Mouse (Mus musculus) cortical plate, adult 2 months (tissue): ENCODE data around the gene Exoc2. TPM values are rescaled to one million over a fixed set of nuclear protein-coding genes. Genes with fewer than 3 reads are reported as not detected.

Experiments
- H3K27ac ChIP-seq: fragments of 200-500 bp; 2 replicates; pipeline ENCODE4 v1.5.1; 2012; ENCODE audit warnings: low read length, control low read depth, inconsistent platforms; ENCODE audit not compliant: insufficient read depth
- H3K4me1 ChIP-seq: fragments of 200-500 bp; 2 replicates; pipeline ENCODE4 v1.6.1; 2011; ENCODE audit warnings: low read length; ENCODE audit not compliant: control insufficient read depth, insufficient read depth
- H3K4me3 ChIP-seq: fragments of 200-500 bp; 2 replicates; pipeline ENCODE4 v1.5.1; 2011; ENCODE audit warnings: mild to moderate bottlenecking, low read length, control low read depth; ENCODE audit not compliant: insufficient read depth
- CTCF ChIP-seq: fragments of 200-500 bp; IDR thresholded peaks from 2 replicates; pipeline ENCODE4 v1.5.1; 2011; ENCODE audit warnings: mild to moderate bottlenecking, control low read depth, low read length; ENCODE audit not compliant: insufficient read depth; ENCODE audit errors: extremely low read depth
- POLR2A ChIP-seq: fragments of 200-500 bp; IDR thresholded peaks from 2 replicates; pipeline ENCODE4 v1.6.1; 2011; ENCODE audit warnings: mild to moderate bottlenecking, low read length, control low read depth; ENCODE audit not compliant: insufficient read depth; ENCODE audit errors: extremely low read depth
- polyA plus RNA-seq: library from polyadenylated mRNA; depleted of rRNA; stranded (reverse); fragments of >200 nt; gene quantifications from 2 replicates; pipeline ENCODE4 v1.2.3, GENCODE M21; 2012

Exoc2 gene
- polyA plus RNA-seq, 1 experiment: 26.6 TPM

GRCm38 (mm10) chr13:30947540-30947939, 26.4 kb downstream of the Exoc2 start, which contains the start of gene Hus1b:
Hus1b (minus strand) TSS chr13:30947759.
- no peak within 1 kb of the TSS for H3K4me3 ChIP-seq

GRCm38 (mm10) chr13:30947129-30947528, 26.8 kb downstream of the Exoc2 start:
- H3K4me1 ChIP-seq: peaks cover 3% of the 10 kb centered on the region
- H3K4me3 ChIP-seq: no peak overlapping the region
- TF ChIP-seq POLR2A: no peak
- TF ChIP-seq CTCF: no peak
- no peak overlapping the region for H3K27ac ChIP-seq

More at GRCm38 (mm10) chr13:30947540-30947939, 26.4 kb downstream of the Exoc2 start, which contains the start of gene Hus1b:
- TF ChIP-seq POLR2A (no peak), CTCF (no peak)
- no peak within 1 kb of the TSS for H3K27ac ChIP-seq
- peaks cover 3% of the 10 kb centered on the region for H3K4me1 ChIP-seq

GRCm38 (mm10) chr13:30945788-30946187, 28.1 kb downstream of the Exoc2 start:
- TF ChIP-seq POLR2A (no peak), CTCF (no peak)
- Histone ChIP-seq H3K27ac (no peak overlapping the region), H3K4me3 (no peak overlapping the region), H3K4me1 (peaks cover 3% of the 10 kb centered on the region)

- Histone ChIP-seq H3K4me1 (no peaks in the 10 kb centered on the region), H3K27ac (no peak overlapping the region), H3K4me3 (no peak overlapping the region)
- TF ChIP-seq POLR2A (no peak), CTCF (no peak)
Observed at GRCm38 (mm10) chr13:30932972-30933371, 40.9 kb downstream of the Exoc2 start.

GRCm38 (mm10) chr13:30931613-30932012, 42.3 kb downstream of the Exoc2 start:
- Histone ChIP-seq H3K27ac (no peak overlapping the region), H3K4me1 (no peaks in the 10 kb centered on the region), H3K4me3 (no peak overlapping the region)
- TF ChIP-seq POLR2A: no peak
- no peak for TF ChIP-seq CTCF

- TF ChIP-seq CTCF (no peak), POLR2A (no peak)
- Histone ChIP-seq H3K4me1 (no peaks in the 10 kb centered on the region), H3K27ac (no peak overlapping the region), H3K4me3 (no peak overlapping the region)
Observed at GRCm38 (mm10) chr13:30929119-30929518, 44.8 kb downstream of the Exoc2 start.

GRCm38 (mm10) chr13:30924269-30924668, 49.6 kb downstream of the Exoc2 start:
- H3K27ac ChIP-seq: no peak overlapping the region
- H3K4me1 ChIP-seq: no peaks in the 10 kb centered on the region
- no peak overlapping the region for H3K4me3 ChIP-seq
- no peak for TF ChIP-seq CTCF
- TF ChIP-seq POLR2A: no peak

GRCm38 (mm10) chr13:30921914-30922313, 52.0 kb downstream of the Exoc2 start:
- TF ChIP-seq POLR2A: no peak
- no peak for TF ChIP-seq CTCF
- Histone ChIP-seq H3K4me1 (no peaks in the 10 kb centered on the region), H3K4me3 (no peak overlapping the region), H3K27ac (no peak overlapping the region)

- H3K27ac ChIP-seq: no peak overlapping the region
- H3K4me3 ChIP-seq: no peak overlapping the region
- TF ChIP-seq POLR2A (no peak), CTCF (no peak)
- H3K4me1 ChIP-seq: peaks cover 2% of the 10 kb centered on the region
Observed at GRCm38 (mm10) chr13:30913757-30914156, 60.1 kb downstream of the Exoc2 start.

- Histone ChIP-seq H3K4me1 (peaks cover 2% of the 10 kb centered on the region), H3K27ac (no peak overlapping the region), H3K4me3 (no peak overlapping the region)
- no peak for TF ChIP-seq CTCF
- TF ChIP-seq POLR2A: no peak
Observed at GRCm38 (mm10) chr13:30913028-30913427, 60.9 kb downstream of the Exoc2 start.
